Comparison of ENCODE assay signal across 20 mouse cellular contexts in genomic region chr10:19505979-19506378, GRCm38 (mm10).
DNase-seq lines count a peak whose midpoint lies in the region; ATAC-seq and TF ChIP-seq lines count a peak whose summit lies in the region.
"Had no signal": no experiment of that assay in that cellular context is flagged by ENCODE, and none has a peak within 500 bp of the region (broad histone marks: within the 10 kb centered on the region; RNA-seq: fewer than 3 reads in every experiment).

No protein-coding gene starts in this region.

- peak; percentile 26 for DNase-seq in midbrain, embryonic 11.5 days (ENCODE audit: low spot score, missing footprints)
- no peak for DNase-seq in midbrain, embryonic 14.5 days
- DNase-seq in T-cell, adult 2 months (ENCODE audit: low spot score) = peak; percentile 94
- peak; percentile 94 for DNase-seq in induced T-regulatory cell, adult 2 months (ENCODE audit: low read depth)
- peak; percentile 82 for DNase-seq in naive thymus-derived CD4-positive, alpha-beta T cell, adult 2 months (ENCODE audit: low read depth)
- no peak for DNase-seq in gastrocnemius, postnatal 14 days
- no peak for DNase-seq in layer of hippocampus, adult 2 months (ENCODE audit: low spot score in 2 of 2)
- no peak for DNase-seq in stomach, postnatal 0 days (ENCODE audit: low spot score)
- DNase-seq: adrenal gland, postnatal 14 days; cerebellum, postnatal 25 days; heart, postnatal 4 days; layer of hippocampus, postnatal 36 days; thymus, postnatal 4 days had no signal

- TF ChIP-seq EP300 in stomach, postnatal 0 days (optimal IDR thresholded peaks at IDR 0.05) = no peak

- H3K4me3 ChIP-seq in midbrain, embryonic 11.5 days (ENCODE audit: low read depth, low read length) = no peak overlapping the region
- no peak overlapping the region for H3K4me3 ChIP-seq in midbrain, embryonic 14.5 days (replicated peaks; ENCODE audit: low read depth, low read length)
- H3K4me3 ChIP-seq in layer of hippocampus, adult 2 months = no peak overlapping the region
- H3K4me3 ChIP-seq in stomach, postnatal 0 days (ENCODE audit: low read depth, low read length) = no peak overlapping the region
- H3K4me3 ChIP-seq: embryonic facial prominence, embryonic 12.5 days; intestine, embryonic 15.5 days; limb, embryonic 12.5 days; midbrain, embryonic 15.5 days; neural tube, embryonic 15.5 days; stomach, embryonic 15.5 days had no signal

- WGBS in midbrain, embryonic 11.5 days = 81% methylated on average over 6 of the region's 6 CpGs
- 71% methylated on average over 6 of the region's 6 CpGs for WGBS in midbrain, embryonic 14.5 days
- WGBS in stomach, postnatal 0 days = 77% methylated on average over 6 of the region's 6 CpGs

- no peaks in the 10 kb centered on the region for H3K9me3 ChIP-seq in midbrain, embryonic 11.5 days (ENCODE audit: control insufficient read depth, low read length)
- H3K9me3 ChIP-seq in midbrain, embryonic 14.5 days (ENCODE audit: control insufficient read depth, low read length) = no peaks in the 10 kb centered on the region
- H3K9me3 ChIP-seq in stomach, postnatal 0 days (ENCODE audit: control insufficient read depth, low read length) = no peaks in the 10 kb centered on the region
- H3K9me3 ChIP-seq: embryonic facial prominence, embryonic 12.5 days; intestine, embryonic 15.5 days; limb, embryonic 12.5 days; midbrain, embryonic 15.5 days; neural tube, embryonic 15.5 days; stomach, embryonic 15.5 days had no signal

- intact Hi-C loops in gastrocnemius, postnatal 14 days (cut with DNase I; ENCODE audit: low total_unique reads) = no loop called here

- ATAC-seq in midbrain, embryonic 11.5 days (ENCODE audit: low FRiP score) = no peak
- no peak for ATAC-seq in midbrain, embryonic 14.5 days (ENCODE audit: low FRiP score, low TSS enrichment)
- no peak for ATAC-seq in stomach, postnatal 0 days (ENCODE audit: low FRiP score, low TSS enrichment)
- ATAC-seq: intestine, embryonic 15.5 days; midbrain, embryonic 15.5 days had no signal

- H3K27ac ChIP-seq in midbrain, embryonic 11.5 days (ENCODE audit: low read depth, low read length) = no peak overlapping the region
- no peak overlapping the region for H3K27ac ChIP-seq in midbrain, embryonic 14.5 days (replicated peaks; ENCODE audit: low read depth, low read length)
- H3K27ac ChIP-seq in layer of hippocampus, adult 2 months = no peak overlapping the region
- H3K27ac ChIP-seq in stomach, postnatal 0 days (replicated peaks) = no peak overlapping the region
- H3K27ac ChIP-seq: embryonic facial prominence, embryonic 12.5 days; intestine, embryonic 15.5 days; kidney, postnatal 0 days; limb, embryonic 12.5 days; midbrain, embryonic 15.5 days; neural tube, embryonic 15.5 days; stomach, embryonic 15.5 days had no signal

- H3K36me3 ChIP-seq in midbrain, embryonic 11.5 days (ENCODE audit: control insufficient read depth, insufficient read depth, low read length) = no peaks in the 10 kb centered on the region
- no peaks in the 10 kb centered on the region for H3K36me3 ChIP-seq in midbrain, embryonic 14.5 days (ENCODE audit: control insufficient read depth, insufficient read depth, low read length)
- H3K36me3 ChIP-seq in stomach, postnatal 0 days (ENCODE audit: control insufficient read depth, insufficient read depth, low read length) = no peaks in the 10 kb centered on the region
- H3K36me3 ChIP-seq: embryonic facial prominence, embryonic 12.5 days; intestine, embryonic 15.5 days; limb, embryonic 12.5 days; midbrain, embryonic 15.5 days; neural tube, embryonic 15.5 days; stomach, embryonic 15.5 days had no signal

- no peaks in the 10 kb centered on the region for H3K4me1 ChIP-seq in midbrain, embryonic 11.5 days (ENCODE audit: control insufficient read depth, insufficient read depth, low read length)
- 0 out of 2 replicates have a peak, but pooled peaks cover 6% of the 10 kb centered on the region for H3K4me1 ChIP-seq in midbrain, embryonic 14.5 days (ENCODE audit: control insufficient read depth, insufficient read depth, low read length)
- H3K4me1 ChIP-seq in stomach, postnatal 0 days (replicated peaks; ENCODE audit: control insufficient read depth, insufficient read depth) = no peaks in the 10 kb centered on the region
- H3K4me1 ChIP-seq: embryonic facial prominence, embryonic 12.5 days; intestine, embryonic 15.5 days; limb, embryonic 12.5 days; midbrain, embryonic 15.5 days; neural tube, embryonic 15.5 days; stomach, embryonic 15.5 days had no signal

- no peak overlapping the region for H3K9ac ChIP-seq in midbrain, embryonic 11.5 days (ENCODE audit: low read length)
- no peak overlapping the region for H3K9ac ChIP-seq in midbrain, embryonic 14.5 days (replicated peaks; ENCODE audit: low read length)
- H3K9ac ChIP-seq in stomach, postnatal 0 days (ENCODE audit: low read length) = no peak overlapping the region
- H3K9ac ChIP-seq: embryonic facial prominence, embryonic 12.5 days; intestine, embryonic 15.5 days; limb, embryonic 12.5 days; midbrain, embryonic 15.5 days; neural tube, embryonic 15.5 days; stomach, embryonic 15.5 days had no signal

- H3K4me2 ChIP-seq in midbrain, embryonic 11.5 days = no peak overlapping the region
- no peak overlapping the region for H3K4me2 ChIP-seq in midbrain, embryonic 14.5 days (ENCODE audit: low read length)
- H3K4me2 ChIP-seq in stomach, postnatal 0 days (replicated peaks; ENCODE audit: low read depth) = no peak overlapping the region
- H3K4me2 ChIP-seq: embryonic facial prominence, embryonic 12.5 days; intestine, embryonic 15.5 days; limb, embryonic 12.5 days; midbrain, embryonic 15.5 days; neural tube, embryonic 15.5 days; stomach, embryonic 15.5 days had no signal

- H3K27me3 ChIP-seq in midbrain, embryonic 11.5 days (ENCODE audit: control insufficient read depth, insufficient read depth, low read length) = no peaks in the 10 kb centered on the region
- H3K27me3 ChIP-seq in midbrain, embryonic 14.5 days (ENCODE audit: control insufficient read depth, insufficient read depth, low read length) = no peaks in the 10 kb centered on the region
- no peaks in the 10 kb centered on the region for H3K27me3 ChIP-seq in stomach, postnatal 0 days (ENCODE audit: control insufficient read depth, insufficient read depth, low read length)
- H3K27me3 ChIP-seq: embryonic facial prominence, embryonic 12.5 days; intestine, embryonic 15.5 days; limb, embryonic 12.5 days; midbrain, embryonic 15.5 days; stomach, embryonic 15.5 days had no signal

- TF ChIP-seq CTCF in layer of hippocampus, adult 2 months (conservative IDR thresholded peaks at IDR 0.05) = no peak
- TF ChIP-seq CTCF in stomach, postnatal 0 days (IDR thresholded peaks at IDR 0.05; ENCODE audit: low read depth) = no peak

Comparison
In these comparisons a context has a peak if more than half of its experiments do, and no peak if none do; other contexts are left out.
1. DNase-seq: peak in midbrain, embryonic 11.5 days (single experiment), T-cell, adult 2 months (single experiment), induced T-regulatory cell, adult 2 months (single experiment) and naive thymus-derived CD4-positive, alpha-beta T cell, adult 2 months (single experiment); none in midbrain, embryonic 14.5 days (single experiment), gastrocnemius, postnatal 14 days (single experiment), layer of hippocampus, adult 2 months (0 of 2) and stomach, postnatal 0 days (single experiment).